Mouse (Mus musculus): ENCODE measurements around the gene Rbm4b. TPM values are rescaled to one million over a fixed set of nuclear protein-coding genes. Genes with fewer than 3 reads are reported as not detected.

The Rbm4b gene
- polyA plus RNA-seq, 1 experiment from 2014 or later = 64.3 TPM

- Histone ChIP-seq H3K4me3 (replicated peaks) (no peak overlapping the region), H3K27me3 (no peaks in the 10 kb centered on the region), H3K27ac (replicated peaks) (no peak overlapping the region), H3K36me3 (peaks cover 70% of the 10 kb centered on the region), H3K4me1 (no peaks in the 10 kb centered on the region), H3K9me3 (replicated peaks) (no peaks in the 10 kb centered on the region), H3K9ac (no peak overlapping the region), H3K4me2 (replicated peaks) (no peak overlapping the region)
- WGBS = 83% methylated on average over 3 of the region's 3 CpGs
- ATAC-seq (ENCODE audit: insufficient number of reproducible peaks, low FRiP score, low TSS enrichment, low read depth) = no peak
These were observed 16.5 kb downstream of the Rbm4b start for GRCm38 (mm10) chr19:4772785-4773184.

DNA sequence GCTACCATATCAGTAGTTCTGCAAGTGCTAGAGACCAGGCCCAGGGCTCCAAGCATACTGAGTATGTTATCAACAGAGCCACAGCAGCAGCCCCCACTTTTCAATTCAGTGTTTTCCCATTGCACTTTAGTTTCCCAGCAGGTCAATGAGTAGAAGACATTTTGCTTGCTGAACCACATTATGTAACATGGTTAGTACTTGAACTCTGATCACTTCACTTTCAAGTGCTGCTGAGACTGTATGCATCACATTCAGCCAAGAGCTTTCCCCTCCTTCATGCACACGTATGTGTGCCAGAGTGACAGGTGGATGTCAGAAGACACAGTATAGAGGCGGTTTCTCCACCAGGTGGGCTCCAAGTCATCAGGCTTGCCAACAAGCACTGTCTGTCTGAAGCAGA, 26.6 kb downstream of the Rbm4b start:
- Histone ChIP-seq H3K27ac (replicated peaks) (no peak overlapping the region), H3K4me3 (replicated peaks) (no peak overlapping the region), H3K9ac (no peak overlapping the region), H3K4me2 (replicated peaks) (no peak overlapping the region), H3K9me3 (replicated peaks) (no peaks in the 10 kb centered on the region), H3K27me3 (no peaks in the 10 kb centered on the region), H3K36me3 (peaks cover 74% of the 10 kb centered on the region), H3K4me1 (0 out of 2 replicates have a peak, but pooled peaks cover 9% of the 10 kb centered on the region)
- no peak for ATAC-seq (ENCODE audit: insufficient number of reproducible peaks, low FRiP score, low TSS enrichment, low read depth)
- 89% methylated on average over 2 of the region's 2 CpGs for WGBS

DNA sequence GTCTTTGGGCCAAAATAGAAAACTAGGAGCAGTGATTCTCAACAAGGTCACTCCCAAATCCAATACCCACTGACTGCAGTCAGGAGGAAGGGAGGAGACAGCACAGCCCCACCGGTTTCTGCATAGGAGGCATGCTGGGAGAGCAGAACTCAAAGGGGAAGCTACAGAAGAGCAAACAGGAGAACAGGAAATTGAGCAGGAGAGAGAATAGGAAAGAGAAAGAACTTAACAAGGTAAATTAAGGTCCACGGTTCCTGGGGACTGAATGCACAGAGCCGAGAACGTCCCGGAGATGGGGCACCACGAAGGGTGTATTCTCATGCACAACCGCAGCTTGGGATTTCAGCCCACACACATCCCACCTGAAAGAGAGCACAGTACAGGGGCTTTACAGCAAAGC, 28.9 kb downstream of the Rbm4b start:
- Histone ChIP-seq H3K27ac (replicated peaks) (no peak overlapping the region), H3K9ac (no peak overlapping the region), H3K4me3 (replicated peaks) (no peak overlapping the region), H3K4me1 (peaks cover 12% of the 10 kb centered on the region; the same call in 1 of the 2 replicates), H3K36me3 (peaks cover 79% of the 10 kb centered on the region), H3K9me3 (replicated peaks) (no peaks in the 10 kb centered on the region), H3K27me3 (no peaks in the 10 kb centered on the region), H3K4me2 (replicated peaks) (no peak overlapping the region)
- WGBS = 77% methylated on average over 7 of the region's 7 CpGs
- ATAC-seq (ENCODE audit: insufficient number of reproducible peaks, low FRiP score, low TSS enrichment, low read depth) = no peak

- WGBS = 95% methylated on average over 2 of the region's 2 CpGs
- ATAC-seq (ENCODE audit: insufficient number of reproducible peaks, low FRiP score, low TSS enrichment, low read depth) = no peak
- H3K36me3 ChIP-seq = peaks cover 82% of the 10 kb centered on the region
These were observed 30.0 kb downstream of the Rbm4b start for GRCm38 (mm10) chr19:4786313-4786712.

GRCm38 (mm10) chr19:4793281-4793830, 37.1 kb downstream of the Rbm4b start:
- Histone ChIP-seq H3K4me1 (peaks cover 34% of the 10 kb centered on the region), H3K9me3 (replicated peaks) (no peaks in the 10 kb centered on the region), H3K9ac (peak overlapping the region; percentile 63), H3K27ac (replicated peaks) (peak overlapping the region; percentile 89), H3K36me3 (peaks cover 35% of the 10 kb centered on the region), H3K27me3 (no peaks in the 10 kb centered on the region), H3K4me2 (replicated peaks) (peak overlapping the region; percentile 75), H3K4me3 (replicated peaks) (peak overlapping the region; percentile 74)
- under 1% methylated on average over 16 of the region's 16 CpGs for WGBS
- peak; percentile 37; the same call in 1 of the 2 replicates for ATAC-seq (ENCODE audit: insufficient number of reproducible peaks, low FRiP score, low TSS enrichment, low read depth)

More at GRCm38 (mm10) chr19:4786313-4786712, 30.0 kb downstream of the Rbm4b start:
- H3K4me1 ChIP-seq = peaks cover 23% of the 10 kb centered on the region
- H3K27me3 ChIP-seq = no peaks in the 10 kb centered on the region
- no peaks in the 10 kb centered on the region for H3K9me3 ChIP-seq (replicated peaks)
- H3K9ac ChIP-seq = no peak overlapping the region
- H3K27ac ChIP-seq (replicated peaks) = no peak overlapping the region
- no peak overlapping the region for H3K4me2 ChIP-seq (replicated peaks)
- no peak overlapping the region for H3K4me3 ChIP-seq (replicated peaks)

DNA sequence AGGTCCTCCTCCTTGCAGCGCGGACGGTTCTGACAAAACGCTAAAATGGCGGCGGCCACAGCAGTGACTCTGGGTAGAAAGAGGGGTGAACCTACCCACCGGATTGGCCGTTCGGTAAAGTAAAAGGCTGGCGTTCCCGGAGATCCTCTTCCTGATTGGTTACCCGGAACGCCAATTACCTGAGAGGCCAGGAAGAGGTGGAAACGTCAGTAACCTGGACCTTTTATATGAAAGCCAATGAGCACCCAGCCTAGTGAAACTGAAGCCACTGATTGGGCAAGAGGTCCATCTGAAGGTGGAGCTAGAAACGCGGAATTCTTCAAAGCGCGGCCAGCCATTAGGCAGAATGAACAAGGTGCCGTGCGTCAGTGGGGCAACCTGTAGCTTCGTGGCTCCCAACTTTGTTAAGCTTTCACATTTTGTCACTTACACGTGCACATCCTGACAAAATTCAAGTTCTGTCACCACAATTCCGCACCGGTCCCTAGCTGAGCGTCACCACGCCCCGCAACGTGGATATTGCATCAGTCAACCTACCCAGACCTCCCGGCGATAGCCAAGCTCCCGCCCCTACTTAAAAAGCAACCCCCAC, 37.6 kb downstream of the Rbm4b start, which contains the start of gene Rbm4:
Gene Rbm4 (minus strand): TSS at position 71 of the 592 bp plus-strand sequence.
- Histone ChIP-seq H3K27ac (replicated peaks) (peak within 1 kb of the TSS; percentile 89), H3K4me2 (replicated peaks) (peak within 1 kb of the TSS; percentile 75), H3K4me1 (peaks cover 34% of the 10 kb centered on the region), H3K36me3 (peaks cover 36% of the 10 kb centered on the region), H3K4me3 (replicated peaks) (peak within 1 kb of the TSS; percentile 74), H3K27me3 (no peaks in the 10 kb centered on the region), H3K9ac (peak within 1 kb of the TSS; percentile 63), H3K9me3 (replicated peaks) (no peaks in the 10 kb centered on the region)
- under 1% methylated on average over 31 of the region's 31 CpGs for WGBS
- peak; percentile 96 for ATAC-seq (ENCODE audit: insufficient number of reproducible peaks, low FRiP score, low TSS enrichment, low read depth)

- Histone ChIP-seq H3K9me3 (replicated peaks) (no peaks in the 10 kb centered on the region), H3K4me2 (replicated peaks) (no peak overlapping the region), H3K27me3 (no peaks in the 10 kb centered on the region), H3K4me3 (replicated peaks) (no peak overlapping the region), H3K27ac (replicated peaks) (no peak overlapping the region), H3K36me3 (peaks cover 46% of the 10 kb centered on the region), H3K9ac (no peak overlapping the region), H3K4me1 (peaks cover 24% of the 10 kb centered on the region)
- 75% methylated on average over 1 of the region's 1 CpGs for WGBS
- ATAC-seq (ENCODE audit: insufficient number of reproducible peaks, low FRiP score, low TSS enrichment, low read depth) = no peak
These were observed 39.6 kb downstream of the Rbm4b start for GRCm38 (mm10) chr19:4795929-4796328.

DNA sequence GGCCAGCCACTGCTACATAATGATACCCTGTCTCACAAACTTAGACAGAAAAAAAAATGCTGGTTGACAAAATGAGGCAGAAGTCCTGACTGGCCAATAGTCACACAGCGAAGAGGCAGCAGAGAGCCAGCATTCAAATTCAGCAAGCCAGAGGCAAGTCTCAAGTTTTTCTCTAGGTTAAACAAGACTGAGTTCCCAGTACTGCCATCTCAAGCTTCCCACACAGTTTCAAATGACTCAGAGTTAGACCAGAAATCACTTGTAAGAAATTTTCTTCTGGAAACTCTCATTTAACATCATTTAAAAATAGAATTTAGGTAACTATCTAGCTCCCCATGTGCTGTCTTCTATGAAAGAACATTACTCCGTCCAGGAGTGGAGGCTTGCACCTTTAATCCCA, 41.5 kb downstream of the Rbm4b start:
- peaks cover 59% of the 10 kb centered on the region for H3K36me3 ChIP-seq
- H3K9me3 ChIP-seq (replicated peaks) = no peaks in the 10 kb centered on the region
- no peak overlapping the region for H3K4me3 ChIP-seq (replicated peaks)
- H3K4me2 ChIP-seq (replicated peaks) = no peak overlapping the region
- no peak for ATAC-seq (ENCODE audit: insufficient number of reproducible peaks, low FRiP score, low TSS enrichment, low read depth)
- no peaks in the 10 kb centered on the region for H3K27me3 ChIP-seq
- no peak overlapping the region for H3K9ac ChIP-seq
- 96% methylated on average over 2 of the region's 2 CpGs for WGBS
- peaks cover 9% of the 10 kb centered on the region; the same call in 1 of the 2 replicates for H3K4me1 ChIP-seq
- H3K27ac ChIP-seq (replicated peaks) = no peak overlapping the region

DNA sequence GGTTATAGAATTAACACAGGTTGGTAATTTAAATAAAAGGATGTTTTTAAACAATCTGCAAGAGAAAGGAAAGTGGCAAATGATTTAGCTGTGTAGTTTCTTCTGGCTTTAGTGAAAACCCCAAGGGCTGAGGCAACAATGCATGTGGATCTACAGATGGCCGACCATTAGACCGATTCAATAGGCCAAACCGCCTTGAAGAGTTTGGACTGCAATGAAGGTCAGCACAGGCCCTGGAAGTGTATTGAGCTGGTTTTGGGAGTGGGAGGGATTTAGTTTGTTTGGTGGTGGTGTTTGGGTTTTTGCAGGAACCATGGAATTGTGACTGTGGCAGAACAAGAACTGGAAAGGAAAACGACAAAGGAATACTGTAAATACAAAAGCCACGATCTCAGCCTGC, 42.8 kb downstream of the Rbm4b start:
- peaks cover 70% of the 10 kb centered on the region for H3K36me3 ChIP-seq

DNA sequence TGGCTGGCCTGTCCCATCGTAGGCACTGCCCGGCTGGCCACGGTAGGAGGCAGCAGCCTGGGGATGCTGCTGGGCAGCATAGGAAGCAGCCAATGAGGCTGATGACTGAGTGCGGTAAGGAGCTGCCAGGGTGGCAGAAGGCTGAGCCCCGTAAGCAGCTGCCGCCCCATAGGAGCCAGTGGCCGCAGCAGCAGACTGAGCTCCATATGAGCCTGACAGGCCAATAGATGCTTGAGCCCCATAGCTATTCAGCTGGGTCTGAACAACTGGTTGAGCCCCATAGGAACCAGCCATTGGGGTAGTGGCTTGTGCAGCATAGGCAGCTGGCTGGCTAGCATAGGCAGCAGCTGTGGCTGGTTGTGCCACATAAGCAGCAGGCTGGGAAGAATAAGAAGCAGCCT, 46.4 kb downstream of the Rbm4b start:
- H3K27ac ChIP-seq (replicated peaks) = no peak overlapping the region
- H3K9me3 ChIP-seq (replicated peaks) = no peaks in the 10 kb centered on the region
- no peaks in the 10 kb centered on the region for H3K27me3 ChIP-seq
- WGBS = 94% methylated on average over 7 of the region's 7 CpGs
- peak; percentile 20; the same call in 1 of the 2 replicates for ATAC-seq (ENCODE audit: insufficient number of reproducible peaks, low FRiP score, low TSS enrichment, low read depth)
- H3K4me3 ChIP-seq (replicated peaks) = no peak overlapping the region
- H3K36me3 ChIP-seq = peaks cover 59% of the 10 kb centered on the region
- H3K9ac ChIP-seq = no peak overlapping the region
- peaks cover 4% of the 10 kb centered on the region; the same call in 1 of the 2 replicates for H3K4me1 ChIP-seq
- no peak overlapping the region for H3K4me2 ChIP-seq (replicated peaks)

More for the DNA sequence above, 42.8 kb downstream of the Rbm4b start:
- Histone ChIP-seq H3K9ac (no peak overlapping the region), H3K4me2 (replicated peaks) (no peak overlapping the region), H3K4me3 (replicated peaks) (no peak overlapping the region), H3K9me3 (replicated peaks) (no peaks in the 10 kb centered on the region), H3K27me3 (no peaks in the 10 kb centered on the region), H3K27ac (replicated peaks) (no peak overlapping the region), H3K4me1 (peaks cover 12% of the 10 kb centered on the region; the same call in 1 of the 2 replicates)
- 93% methylated on average over 5 of the region's 5 CpGs for WGBS
- no peak for ATAC-seq (ENCODE audit: insufficient number of reproducible peaks, low FRiP score, low TSS enrichment, low read depth)

GRCm38 (mm10) chr19:4803283-4803682, 47.0 kb downstream of the Rbm4b start:
- no peak overlapping the region for H3K4me2 ChIP-seq (replicated peaks)
- ATAC-seq (ENCODE audit: insufficient number of reproducible peaks, low FRiP score, low TSS enrichment, low read depth) = no peak
- no peak overlapping the region for H3K27ac ChIP-seq (replicated peaks)
- no peaks in the 10 kb centered on the region for H3K9me3 ChIP-seq (replicated peaks)
- 80% methylated on average over 10 of the region's 10 CpGs for WGBS
- no peaks in the 10 kb centered on the region for H3K27me3 ChIP-seq
- peaks cover 10% of the 10 kb centered on the region; the same call in 1 of the 2 replicates for H3K4me1 ChIP-seq
- H3K9ac ChIP-seq = no peak overlapping the region
- no peak overlapping the region for H3K4me3 ChIP-seq (replicated peaks)
- peaks cover 56% of the 10 kb centered on the region for H3K36me3 ChIP-seq
